Mouse (Mus musculus) mouse embryonic stem cell (cell line): ENCODE measurements at regions not wholly inside any gene's neighbourhood (a gene's known extent, or its start where the extent isn't known, plus 50 kb on each side); places are given as distances from the start of the nearest gene placed in this dataset.

Experiments used
- in situ Hi-C, 2 experiments: fragments of 300-500 bp; cut with MboI; formaldehyde crosslinking; loops; 1 replicate in 1 of 2; 3 replicates in 1 of 2; pipeline ENCODE4 v1.14.3; 2019 to 2020; ENCODE audit warnings: low sequenced_read_pairs in 2 of 2, low pct_unique_long_range_greater_than_20kb in 1 of 2, mixed read lengths in 1 of 2; ENCODE audit not compliant: unreplicated experiment in 1 of 2

DNA sequence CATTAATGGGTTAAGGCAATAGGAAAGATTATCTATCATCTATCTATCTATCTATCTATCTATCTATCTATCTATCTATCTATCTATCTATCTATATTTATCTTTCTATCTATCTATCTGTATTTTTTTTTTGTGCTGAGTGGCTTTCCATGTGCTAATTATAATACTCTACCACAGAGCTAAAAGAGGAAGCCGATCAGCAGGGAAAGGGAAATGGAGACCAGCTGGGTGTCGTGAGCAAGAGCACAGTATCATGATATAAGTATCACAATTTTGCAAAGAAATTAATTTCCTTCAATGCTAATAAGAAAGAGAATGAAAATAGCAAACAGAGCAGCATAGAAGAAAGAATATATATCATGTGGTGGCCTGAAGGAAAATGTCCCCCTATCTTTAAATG is 69.6 kb downstream of the Cldn1 start:
- in situ Hi-C loops: no loop called here

- in situ Hi-C loops: no loop called here
Measured at GRCm38 (mm10) chr16:26291692-26292091, 79.9 kb downstream of the Cldn1 start.

DNA sequence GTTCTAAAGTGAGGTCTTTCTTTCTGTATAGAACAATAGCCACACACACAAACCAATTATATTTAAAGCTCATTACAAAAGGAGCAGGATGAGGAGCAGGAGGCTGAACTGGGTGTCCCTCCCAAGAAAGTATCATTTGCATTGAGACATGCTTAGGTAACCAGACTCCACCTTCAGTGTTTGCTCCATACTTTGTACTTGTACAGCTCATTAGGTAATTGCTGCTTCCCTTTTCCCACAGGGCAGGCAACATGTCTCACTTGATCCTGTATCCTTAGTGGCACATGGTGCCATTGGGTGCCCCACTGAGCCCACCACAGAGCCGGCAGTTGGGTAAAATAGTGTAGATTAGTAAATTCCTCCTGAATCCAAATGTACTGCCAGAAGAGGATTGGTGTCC is 86.0 kb downstream of the Cldn1 start:
- in situ Hi-C loops: no loop called here

GRCm38 (mm10) chr16:26284713-26285112 is 86.9 kb downstream of the Cldn1 start:
- in situ Hi-C loops: no loop called here

DNA sequence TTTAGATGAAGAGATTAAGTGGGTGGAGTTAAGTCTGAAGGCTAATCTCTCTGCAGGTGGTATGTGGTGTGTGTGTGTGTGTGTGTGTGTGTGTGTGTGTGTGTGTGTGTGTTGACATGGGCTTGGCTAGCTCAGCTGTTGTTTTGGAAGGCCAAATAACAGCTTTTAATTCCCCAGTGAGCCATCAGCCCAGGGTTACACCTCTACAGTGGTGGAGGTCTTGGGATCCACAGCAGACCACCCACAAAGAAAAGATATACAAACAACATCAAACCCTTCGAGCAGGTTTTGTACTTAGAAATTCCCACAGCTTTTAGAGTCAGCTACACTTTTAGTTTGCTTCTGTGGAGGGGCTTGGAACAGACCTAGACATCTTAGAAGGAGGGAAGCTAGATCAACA is 89.2 kb downstream of the Cldn1 start:
- in situ Hi-C loops: no loop called here

GRCm38 (mm10) chr16:26281496-26281895 is 90.1 kb downstream of the Cldn1 start:
- in situ Hi-C loops: no loop called here

GRCm38 (mm10) chr16:26276789-26277188 is 94.9 kb downstream of the Cldn1 start:
- in situ Hi-C loops: no loop called here

DNA sequence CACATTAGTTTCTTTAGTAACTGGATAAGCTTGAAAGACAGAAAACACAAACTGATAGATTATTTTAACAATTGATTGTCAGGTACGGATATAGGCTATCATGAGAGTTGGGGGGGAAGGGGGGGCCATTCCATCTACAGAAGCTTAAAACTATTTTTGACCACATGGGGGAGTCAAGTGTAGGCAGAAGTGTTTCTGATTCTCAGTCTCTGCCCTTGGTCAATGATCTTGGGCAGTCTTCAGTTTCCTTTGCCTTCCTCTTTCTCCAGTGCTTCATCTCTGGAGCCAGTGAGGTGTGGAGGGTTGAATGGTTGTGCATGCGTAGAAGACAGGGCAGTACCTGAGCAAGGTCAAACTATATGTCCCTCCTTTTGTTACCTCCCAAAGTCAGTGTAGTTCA is 118.8 kb downstream of the Cldn1 start:
- in situ Hi-C loops: no loop called here

GRCm38 (mm10) chr16:26251698-26252097 is 119.9 kb downstream of the Cldn1 start:
- in situ Hi-C loops: no loop called here

DNA sequence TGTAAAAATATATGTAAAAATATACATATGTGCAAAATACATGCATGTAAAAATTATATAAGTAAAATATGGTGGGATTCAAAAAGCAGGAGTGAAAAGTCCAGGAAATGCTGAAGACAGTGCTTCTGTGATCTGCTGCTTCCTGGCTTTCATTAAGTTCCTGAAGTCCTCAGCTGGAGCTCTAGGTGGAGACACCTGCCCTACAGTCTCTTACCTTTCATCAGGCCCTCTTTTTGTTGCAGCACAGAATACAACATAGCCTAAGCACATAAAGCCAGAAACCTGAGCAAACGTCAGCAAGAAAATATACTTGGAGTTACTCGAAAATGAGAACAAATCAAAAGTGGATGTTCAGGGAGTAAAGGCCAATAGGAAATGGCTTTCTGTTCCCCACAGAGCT is 120.6 kb downstream of the Cldn1 start:
- in situ Hi-C loops: no loop called here

DNA sequence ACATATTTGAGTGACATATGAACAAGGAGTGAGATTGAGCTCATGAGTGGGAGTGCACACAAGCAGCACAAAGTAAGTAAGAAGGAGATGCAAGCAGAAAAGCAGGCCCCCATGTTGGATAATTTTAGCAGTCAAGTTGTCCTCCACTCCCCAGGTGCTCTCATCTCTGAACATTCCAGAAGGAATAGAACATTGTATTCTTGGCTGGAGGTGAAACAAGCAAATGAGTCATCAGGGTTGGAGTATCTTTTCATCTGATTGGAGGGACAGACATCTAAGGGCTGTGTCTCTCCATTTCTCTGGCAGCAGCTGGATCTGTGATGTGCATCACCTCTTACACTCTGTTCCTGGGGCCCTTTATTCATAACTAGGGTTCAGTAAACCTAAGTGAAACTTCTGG is 122.7 kb downstream of the Cldn1 start:
- in situ Hi-C loops: loop anchor here (25.0 kb wide), 2 partner anchors 263 to 888 kb away; no protein-coding TSS in a partner anchor

DNA sequence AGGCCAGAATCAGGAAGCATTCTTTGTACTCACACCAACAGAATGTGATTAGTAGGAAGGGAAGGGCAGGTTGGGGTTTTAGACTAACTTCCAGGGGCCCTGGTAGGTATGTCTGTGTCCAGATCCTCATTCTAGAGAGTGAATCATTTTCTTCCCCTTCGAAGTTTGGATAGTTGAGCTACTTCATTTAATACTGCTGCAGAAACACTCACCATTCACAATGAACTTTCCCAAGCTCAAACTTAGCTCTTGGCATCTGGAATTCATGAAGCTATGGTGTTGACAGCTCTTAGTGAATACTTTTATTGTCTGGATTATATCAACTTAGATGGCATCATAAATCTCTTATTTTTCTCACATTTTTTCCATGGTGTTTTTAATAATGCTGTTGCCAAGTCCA is 123.7 kb downstream of the Cldn1 start:
- in situ Hi-C loops: loop anchor here (25.0 kb wide), 2 partner anchors 264 to 889 kb away; no protein-coding TSS in a partner anchor

GRCm38 (mm10) chr16:26235239-26235638 is 129.7 kb upstream of the P3h2 start:
- in situ Hi-C loops: loop anchor here (25.0 kb wide), 2 partner anchors 277 to 902 kb away; no protein-coding TSS in a partner anchor

- in situ Hi-C loops: loop anchor here (25.0 kb wide), 2 partner anchors 278 to 903 kb away; no protein-coding TSS in a partner anchor
Measured at GRCm38 (mm10) chr16:26234113-26234512, 128.5 kb upstream of the P3h2 start.

- in situ Hi-C loops: loop anchor here (25.0 kb wide), 2 partner anchors 281 to 906 kb away; no protein-coding TSS in a partner anchor
Measured at GRCm38 (mm10) chr16:26231110-26231509, 125.5 kb upstream of the P3h2 start.

GRCm38 (mm10) chr16:26211418-26211817 is 105.8 kb upstream of the P3h2 start:
- in situ Hi-C loops: no loop called here

DNA sequence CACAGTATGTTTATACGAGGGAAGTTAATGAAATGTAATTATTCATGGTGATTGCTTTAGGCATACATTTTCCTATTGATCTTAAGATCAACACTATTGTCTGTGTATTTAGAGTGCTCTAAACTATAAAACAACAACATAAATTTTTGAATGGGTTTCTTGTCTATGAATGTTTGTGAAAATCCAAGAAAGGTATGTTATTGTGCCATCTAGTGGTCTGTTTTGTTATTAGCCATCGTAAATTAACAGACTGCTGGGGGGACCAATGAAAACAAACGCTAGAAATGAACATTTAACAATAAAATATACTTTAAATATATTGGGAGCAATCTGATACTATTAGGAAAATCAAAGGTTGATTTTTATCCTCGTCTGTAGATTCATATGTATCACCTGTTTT is 93.5 kb upstream of the P3h2 start:
- in situ Hi-C loops: loop anchor here in 1 of 2 experiments (25.0 kb wide), 1 partner anchor 212 kb away; no protein-coding TSS in a partner anchor

DNA sequence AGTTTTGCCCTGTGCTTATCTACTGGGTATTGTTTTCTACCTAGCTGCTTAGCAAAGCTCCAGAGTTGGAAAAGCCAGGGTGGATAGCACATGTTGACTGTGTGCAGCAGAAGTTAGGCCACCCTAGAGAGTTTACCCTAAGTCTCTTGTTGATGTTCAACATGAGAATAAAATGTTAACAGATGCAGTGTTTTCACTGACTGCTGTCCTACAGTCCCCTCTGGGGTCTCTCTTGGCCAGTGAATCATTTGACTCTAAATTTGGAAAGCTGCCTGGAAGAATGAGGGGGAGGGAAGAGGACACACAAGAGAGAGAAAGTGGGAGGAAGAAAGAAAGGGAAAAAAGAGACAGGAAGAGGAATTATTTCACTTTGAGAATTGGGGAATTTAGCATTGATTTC is 90.8 kb upstream of the P3h2 start:
- in situ Hi-C loops: loop anchor here in 1 of 2 experiments (25.0 kb wide), 1 partner anchor 209 kb away; no protein-coding TSS in a partner anchor

DNA sequence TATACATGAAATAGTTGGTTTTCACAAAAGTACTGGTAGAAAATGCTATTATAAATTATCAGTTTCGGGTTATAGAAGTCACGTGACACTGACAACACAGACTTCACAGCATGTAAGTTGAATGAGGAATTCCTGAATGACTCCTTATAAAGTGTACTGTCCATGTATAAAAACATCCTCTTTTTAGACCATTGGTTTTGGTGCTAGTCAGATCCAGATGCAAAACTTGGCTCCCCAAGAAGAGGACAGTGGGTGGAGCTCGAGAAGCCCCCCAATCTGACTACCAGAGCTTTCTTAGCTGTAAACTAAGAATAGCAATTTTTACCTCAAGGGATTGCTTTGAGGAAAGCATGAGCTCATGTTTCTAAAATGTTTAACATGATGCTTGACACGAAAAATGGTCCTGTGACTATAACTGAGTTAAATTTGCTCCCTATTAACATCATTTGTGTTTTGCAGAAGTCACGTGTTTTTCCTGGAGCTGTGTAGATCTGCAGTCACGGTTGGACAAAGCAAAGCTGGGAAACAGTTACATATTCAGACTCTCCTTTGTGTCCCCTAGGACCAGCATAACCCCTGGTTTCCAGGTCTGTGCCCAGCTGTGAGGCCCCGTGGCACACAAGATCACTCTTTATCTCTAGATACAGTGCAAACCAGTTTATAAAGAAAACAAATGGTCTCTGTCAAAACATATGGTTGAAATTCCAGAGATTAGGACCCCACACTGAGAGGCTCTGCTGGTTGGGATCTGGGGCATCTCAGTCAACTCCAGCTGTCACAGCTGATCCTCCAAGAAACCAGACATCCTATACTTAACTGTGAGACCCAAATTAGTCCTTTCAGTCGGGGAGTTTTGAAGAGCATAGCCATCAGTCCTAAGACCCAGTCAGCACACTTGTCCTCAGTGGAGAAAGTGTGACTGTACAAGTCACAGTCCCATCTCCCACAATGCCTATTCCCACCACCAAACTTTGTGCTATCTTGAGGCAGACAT is 80.0 kb upstream of the P3h2 start:
- in situ Hi-C loops: loop anchor here in 1 of 2 experiments (25.0 kb wide), 1 partner anchor 198 kb away; no protein-coding TSS in a partner anchor
